Mouse (Mus musculus): ENCODE results near the gene Ecd.

- TF ChIP-seq USF1 (IDR thresholded peaks at IDR 0.05; ENCODE audit: low read depth, low read length) (no peak), SIN3A (IDR thresholded peaks at IDR 0.05; ENCODE audit: low read length) (no peak), MEF2A (IDR thresholded peaks at IDR 0.05; ENCODE audit: extremely low read depth, insufficient replicate concordance, low read depth, low read length, poor library complexity, severe bottlenecking) (no peak), ELF1 (IDR thresholded peaks at IDR 0.05; ENCODE audit: low read depth, low read length) (no peak), CHD2 (IDR thresholded peaks at IDR 0.05; ENCODE audit: low read length) (no peak)
Measured at GRCm38 (mm10) chr14:20324196-20324595, 23.7 kb downstream of the Ecd start.
